Mouse (Mus musculus) thymus, adult 2 months (tissue): ENCODE measurements around the gene 1500015O10Rik.

ENCODE experiments used
- CTCF ChIP-seq: fragments of 200-500 bp; IDR thresholded peaks from 2 replicates; pipeline ENCODE4 v1.5.1; 2012; ENCODE audit warnings: mild to moderate bottlenecking, control low read depth, low read length, moderate library complexity, borderline replicate concordance; ENCODE audit not compliant: control insufficient read depth, poor library complexity, insufficient read depth; ENCODE audit errors: extremely low read depth
- POLR2A ChIP-seq: fragments of 200-500 bp; IDR thresholded peaks from 2 replicates; pipeline ENCODE4 v1.6.1; 2012; ENCODE audit warnings: mild to moderate bottlenecking, low read length, control low read depth, moderate library complexity; ENCODE audit not compliant: control insufficient read depth, poor library complexity, insufficient read depth; ENCODE audit errors: extremely low read depth

GRCm38 (mm10) chr1:43689983-43690382, 40.4 kb upstream of the 1500015O10Rik start:
- TF ChIP-seq POLR2A (no peak), CTCF (no peak)
